Mouse (Mus musculus): ENCODE measurements around the gene Ern2. TPM values are rescaled to one million over a fixed set of nuclear protein-coding genes. Genes with fewer than 3 reads are reported as not detected.

Gene Ern2
- total and polyA plus RNA-seq, 3 experiments: not detected

GRCm38 (mm10) chr7:122206121-122206520 lies 20.1 kb upstream of the Ern2 start:
- H3K9me3 ChIP-seq (replicated peaks; ENCODE audit: insufficient read depth, low read length): no peaks in the 10 kb centered on the region
- H3K4me1 ChIP-seq (ENCODE audit: control insufficient read depth in 1 of 2, insufficient read depth in 2 of 2, low read length in 2 of 2): no peaks in the 10 kb centered on the region
- no peaks in the 10 kb centered on the region for H3K79me2 ChIP-seq (ENCODE audit: control insufficient read depth, insufficient read depth, low read length, poor library complexity)
- no peaks in the 10 kb centered on the region for H3K36me3 ChIP-seq (ENCODE audit: control insufficient read depth in 1 of 2, insufficient read depth in 2 of 2, low read length in 2 of 2)
- H3K27me3 ChIP-seq (ENCODE audit: control insufficient read depth in 1 of 2, insufficient read depth in 2 of 2, low read length in 2 of 2): peaks cover 4 to 18% of the 10 kb centered on the region in 2 experiments; a peak in 3 of 4 replicates
- no peak overlapping the region for H3K27ac ChIP-seq (ENCODE audit: control insufficient read depth, low read depth, low read length)
- no peak overlapping the region for H3K9ac ChIP-seq (ENCODE audit: control insufficient read depth, low read depth, low read length, poor library complexity, severe bottlenecking)
- TF ChIP-seq POLR2AphosphoS5 (IDR thresholded peaks at IDR 0.05; ENCODE audit: borderline replicate concordance, low read depth, low read length) (no peak), POLR2AphosphoS2 (IDR thresholded peaks at IDR 0.05; ENCODE audit: low read length) (no peak), CHD2 (IDR thresholded peaks at IDR 0.05; ENCODE audit: low read length) (no peak), MAZ (IDR thresholded peaks at IDR 0.05; ENCODE audit: low read depth, low read length) (no peak), ELF1 (IDR thresholded peaks at IDR 0.05; ENCODE audit: low read depth, low read length) (no peak), NRF1 (IDR thresholded peaks at IDR 0.05; ENCODE audit: insufficient read depth, low read depth, low read length, poor library complexity, severe bottlenecking) (no peak), KAT2A (conservative IDR thresholded peaks at IDR 0.05; ENCODE audit: low read depth, low read length) (no peak), GATA1 (IDR thresholded peaks at IDR 0.05; ENCODE audit: low read depth, low read length) (no peak), ETS1 (IDR thresholded peaks at IDR 0.05; ENCODE audit: low read depth, low read length) (no peak), CTCF (IDR thresholded peaks at IDR 0.05 in 2 of 3, conservative IDR thresholded peaks at IDR 0.05 in 1 of 3; ENCODE audit: control insufficient read depth in 1 of 3, insufficient read depth in 1 of 3, low read depth in 2 of 3, low read length in 3 of 3, poor library complexity in 1 of 3, severe bottlenecking in 1 of 3) (no peak), MYB (IDR thresholded peaks at IDR 0.05; ENCODE audit: low read depth, low read length) (no peak), TCF12 (IDR thresholded peaks at IDR 0.05; ENCODE audit: low read depth, low read length) (no peak), E2F4 (IDR thresholded peaks at IDR 0.05; ENCODE audit: borderline replicate concordance, low read depth, low read length) (no peak)
- DNase-seq (ENCODE audit: low read depth, low spot score): no peak
- no peak overlapping the region for H3K4me3 ChIP-seq (ENCODE audit: control insufficient read depth in 1 of 2, insufficient read depth in 1 of 2, low read depth in 2 of 2, low read length in 2 of 2)

DNA sequence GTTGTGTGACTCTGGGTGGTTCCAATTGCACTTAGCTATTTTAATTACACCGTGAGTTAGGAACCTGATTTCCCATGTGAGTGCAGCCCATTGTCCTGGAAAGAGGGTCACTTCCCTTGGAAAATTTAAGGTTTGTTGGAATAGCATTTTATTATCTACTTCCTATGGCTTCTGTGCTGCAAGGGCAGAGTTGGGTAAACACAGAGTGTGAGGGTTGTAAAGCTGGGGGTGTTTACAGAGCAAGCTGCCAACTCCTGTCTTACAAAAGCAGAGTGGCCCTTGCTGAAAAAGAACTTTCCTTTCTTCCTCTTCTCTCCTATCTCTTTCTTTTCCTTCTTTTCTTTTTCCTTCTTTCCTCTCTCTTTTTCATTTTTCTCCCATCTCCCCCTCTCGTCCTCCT lies 17.9 kb upstream of the Ern2 start:
- H3K4me3 ChIP-seq (ENCODE audit: control insufficient read depth in 1 of 2, insufficient read depth in 1 of 2, low read depth in 2 of 2, low read length in 2 of 2): no peak overlapping the region
- no peak overlapping the region for H3K9ac ChIP-seq (ENCODE audit: control insufficient read depth, low read depth, low read length, poor library complexity, severe bottlenecking)
- H3K79me2 ChIP-seq (ENCODE audit: control insufficient read depth, insufficient read depth, low read length, poor library complexity): no peaks in the 10 kb centered on the region
- no peaks in the 10 kb centered on the region for H3K9me3 ChIP-seq (replicated peaks; ENCODE audit: insufficient read depth, low read length)
- no peak for DNase-seq (ENCODE audit: low read depth, low spot score)
- H3K27ac ChIP-seq (ENCODE audit: control insufficient read depth, low read depth, low read length): no peak overlapping the region
- no peak for TF ChIP-seq TCF12 (IDR thresholded peaks at IDR 0.05; ENCODE audit: low read depth, low read length)
- no peak for TF ChIP-seq BHLHE40 (IDR thresholded peaks at IDR 0.05; ENCODE audit: borderline replicate concordance, low read depth, low read length)
- no peak for TF ChIP-seq TBP (IDR thresholded peaks at IDR 0.05; ENCODE audit: low read depth, low read length)
- TF ChIP-seq POLR2AphosphoS2 (IDR thresholded peaks at IDR 0.05; ENCODE audit: low read length): no peak
- no peak for TF ChIP-seq GATA1 (IDR thresholded peaks at IDR 0.05; ENCODE audit: low read depth, low read length)
- TF ChIP-seq GABPA (IDR thresholded peaks at IDR 0.05; ENCODE audit: low read depth, low read length): no peak
- no peak for TF ChIP-seq ELF1 (IDR thresholded peaks at IDR 0.05; ENCODE audit: low read depth, low read length)
- no peak for TF ChIP-seq MYB (IDR thresholded peaks at IDR 0.05; ENCODE audit: low read depth, low read length)
- no peak for TF ChIP-seq USF1 (IDR thresholded peaks at IDR 0.05; ENCODE audit: low read depth, low read length)
- no peak for TF ChIP-seq ZNF384 (IDR thresholded peaks at IDR 0.05; ENCODE audit: low read depth, low read length)
- TF ChIP-seq NRF1 (IDR thresholded peaks at IDR 0.05; ENCODE audit: insufficient read depth, low read depth, low read length, poor library complexity, severe bottlenecking): no peak
- no peak for TF ChIP-seq ETS1 (IDR thresholded peaks at IDR 0.05; ENCODE audit: low read depth, low read length)
- no peak for TF ChIP-seq MAZ (IDR thresholded peaks at IDR 0.05; ENCODE audit: low read depth, low read length)
- no peak for TF ChIP-seq UBTF (IDR thresholded peaks at IDR 0.05; ENCODE audit: borderline replicate concordance, insufficient read depth, low read depth, low read length)
- TF ChIP-seq CHD1 (IDR thresholded peaks at IDR 0.05; ENCODE audit: low read depth, low read length): no peak
- TF ChIP-seq JUND (IDR thresholded peaks at IDR 0.05; ENCODE audit: low read depth, low read length): no peak
- H3K4me1 ChIP-seq (ENCODE audit: control insufficient read depth in 1 of 2, insufficient read depth in 2 of 2, low read length in 2 of 2): peaks cover 0 to 4% of the 10 kb centered on the region in 2 experiments; a peak in 1 of 4 replicates
- H3K36me3 ChIP-seq (ENCODE audit: control insufficient read depth in 1 of 2, insufficient read depth in 2 of 2, low read length in 2 of 2): peaks cover 0 to 2% of the 10 kb centered on the region in 2 experiments; a peak in 1 of 4 replicates
- H3K27me3 ChIP-seq (ENCODE audit: control insufficient read depth in 1 of 2, insufficient read depth in 2 of 2, low read length in 2 of 2): peaks cover 4 to 15% of the 10 kb centered on the region in 2 experiments; a peak in 3 of 4 replicates
